Mouse (Mus musculus): ENCODE measurements at regions not wholly inside any gene's neighbourhood (a gene's known extent, or its start where the extent isn't known, plus 50 kb on each side); places are given as distances from the start of the nearest gene placed in this dataset.
A peak's percentile ranks its signal among the peaks of the same experiment; 100 is the strongest.
"Not testable (repeated sequence)": the region's sequence is repeated elsewhere in the genome, so short reads cannot be mapped to it uniquely, and the experiment has no call there.

GRCm38 (mm10) chr2:53276435-53276834 is 84.9 kb downstream of the Arl6ip6 start:
- Histone ChIP-seq H3K27ac (ENCODE audit: insufficient read depth, low read length) (no peak overlapping the region), H3K4me1 (ENCODE audit: control insufficient read depth, insufficient read depth, low read length) (no peaks in the 10 kb centered on the region), H3K4me3 (ENCODE audit: insufficient read depth, low read length) (no peak overlapping the region)
- TF ChIP-seq CTCF (IDR thresholded peaks at IDR 0.05; ENCODE audit: borderline replicate concordance, insufficient read depth, low read length) (no peak), POLR2A (IDR thresholded peaks at IDR 0.05; ENCODE audit: low read depth, low read length) (no peak)

GRCm38 (mm10) chr2:53301712-53302423 is 110.3 kb downstream of the Arl6ip6 start:
- TF ChIP-seq POLR2A (IDR thresholded peaks at IDR 0.05; ENCODE audit: low read depth, low read length) (no peak), CTCF (IDR thresholded peaks at IDR 0.05; ENCODE audit: borderline replicate concordance, insufficient read depth, low read length) (no peak)
- Histone ChIP-seq H3K27ac (ENCODE audit: insufficient read depth, low read length) (no peak overlapping the region), H3K4me1 (ENCODE audit: control insufficient read depth, insufficient read depth, low read length) (no peaks in the 10 kb centered on the region), H3K4me3 (ENCODE audit: insufficient read depth, low read length) (no peak overlapping the region)

GRCm38 (mm10) chr2:53330680-53331079 is 139.2 kb downstream of the Arl6ip6 start:
- Histone ChIP-seq H3K4me1 (ENCODE audit: control insufficient read depth, insufficient read depth, low read length) (no peaks in the 10 kb centered on the region), H3K4me3 (ENCODE audit: insufficient read depth, low read length) (no peak overlapping the region), H3K27ac (ENCODE audit: insufficient read depth, low read length) (no peak overlapping the region)
- TF ChIP-seq CTCF (IDR thresholded peaks at IDR 0.05; ENCODE audit: borderline replicate concordance, insufficient read depth, low read length) (peak; percentile 67; the same call in 1 of the 2 replicates), POLR2A (IDR thresholded peaks at IDR 0.05; ENCODE audit: low read depth, low read length) (no peak)

GRCm38 (mm10) chr2:53359026-53359425 is 167.5 kb downstream of the Arl6ip6 start:
- Histone ChIP-seq H3K4me1 (ENCODE audit: control insufficient read depth, insufficient read depth, low read length) (no peaks in the 10 kb centered on the region), H3K4me3 (ENCODE audit: insufficient read depth, low read length) (no peak overlapping the region), H3K27ac (ENCODE audit: insufficient read depth, low read length) (no peak overlapping the region)
- TF ChIP-seq CTCF (IDR thresholded peaks at IDR 0.05; ENCODE audit: borderline replicate concordance, insufficient read depth, low read length) (no peak), POLR2A (IDR thresholded peaks at IDR 0.05; ENCODE audit: low read depth, low read length) (no peak)

- no peak overlapping the region for H3K27ac ChIP-seq (ENCODE audit: insufficient read depth, low read length)
- no peak overlapping the region for H3K4me3 ChIP-seq (ENCODE audit: insufficient read depth, low read length)
- TF ChIP-seq POLR2A (IDR thresholded peaks at IDR 0.05; ENCODE audit: low read depth, low read length) (no peak), CTCF (IDR thresholded peaks at IDR 0.05; ENCODE audit: borderline replicate concordance, insufficient read depth, low read length) (no peak)
- no peaks in the 10 kb centered on the region for H3K4me1 ChIP-seq (ENCODE audit: control insufficient read depth, insufficient read depth, low read length)
Measured at GRCm38 (mm10) chr2:53382348-53382747, 190.8 kb downstream of the Arl6ip6 start.

GRCm38 (mm10) chr2:53384545-53385176 is 193.1 kb downstream of the Arl6ip6 start:
- Histone ChIP-seq H3K4me3 (ENCODE audit: insufficient read depth, low read length) (no peak overlapping the region), H3K4me1 (ENCODE audit: control insufficient read depth, insufficient read depth, low read length) (no peaks in the 10 kb centered on the region), H3K27ac (ENCODE audit: insufficient read depth, low read length) (no peak overlapping the region)
- no peak for TF ChIP-seq CTCF (IDR thresholded peaks at IDR 0.05; ENCODE audit: borderline replicate concordance, insufficient read depth, low read length)
- TF ChIP-seq POLR2A (IDR thresholded peaks at IDR 0.05; ENCODE audit: low read depth, low read length), result no peak

GRCm38 (mm10) chr2:53388652-53389051 is 197.1 kb downstream of the Arl6ip6 start:
- Histone ChIP-seq H3K27ac (ENCODE audit: insufficient read depth, low read length) (no peak overlapping the region), H3K4me3 (ENCODE audit: insufficient read depth, low read length) (no peak overlapping the region), H3K4me1 (ENCODE audit: control insufficient read depth, insufficient read depth, low read length) (no peaks in the 10 kb centered on the region)
- TF ChIP-seq POLR2A (IDR thresholded peaks at IDR 0.05; ENCODE audit: low read depth, low read length), result no peak
- no peak for TF ChIP-seq CTCF (IDR thresholded peaks at IDR 0.05; ENCODE audit: borderline replicate concordance, insufficient read depth, low read length)

- no peaks in the 10 kb centered on the region for H3K4me1 ChIP-seq (ENCODE audit: control insufficient read depth, insufficient read depth, low read length)
- TF ChIP-seq CTCF (IDR thresholded peaks at IDR 0.05; ENCODE audit: borderline replicate concordance, insufficient read depth, low read length) (no peak), POLR2A (IDR thresholded peaks at IDR 0.05; ENCODE audit: low read depth, low read length) (no peak)
- no peak overlapping the region for H3K27ac ChIP-seq (ENCODE audit: insufficient read depth, low read length)
- no peak overlapping the region for H3K4me3 ChIP-seq (ENCODE audit: insufficient read depth, low read length)
Measured at GRCm38 (mm10) chr2:53414471-53414870, 222.9 kb downstream of the Arl6ip6 start.

- H3K4me3 ChIP-seq (ENCODE audit: insufficient read depth, low read length), result no peak overlapping the region
Measured at GRCm38 (mm10) chr2:53437046-53437815, 245.7 kb downstream of the Arl6ip6 start.

GRCm38 (mm10) chr2:53440301-53440700 is 248.8 kb downstream of the Arl6ip6 start:
- not testable (repeated sequence) for H3K4me1 ChIP-seq (ENCODE audit: control insufficient read depth, insufficient read depth, low read length); H3K4me3 ChIP-seq (ENCODE audit: insufficient read depth, low read length); H3K27ac ChIP-seq (ENCODE audit: insufficient read depth, low read length)

More at GRCm38 (mm10) chr2:53437046-53437815, 245.7 kb downstream of the Arl6ip6 start:
- H3K4me1 ChIP-seq (ENCODE audit: control insufficient read depth, insufficient read depth, low read length), result no peaks in the 10 kb centered on the region
- H3K27ac ChIP-seq (ENCODE audit: insufficient read depth, low read length), result no peak overlapping the region
- TF ChIP-seq POLR2A (IDR thresholded peaks at IDR 0.05; ENCODE audit: low read depth, low read length), result no peak
- TF ChIP-seq CTCF (IDR thresholded peaks at IDR 0.05; ENCODE audit: borderline replicate concordance, insufficient read depth, low read length), result no peak

Measured in embryonic fibroblast, embryonic 13.5 days (primary cell).